Mouse (Mus musculus) mouse embryonic stem cell (cell line): Measurements from ENCODE around the gene Gm20388.

ENCODE experiments used
- in situ Hi-C, 2 experiments: fragments of 300-500 bp; cut with MboI; formaldehyde crosslinking; loops; 1 replicate in 1 of 2; 3 replicates in 1 of 2; pipeline ENCODE4 v1.14.3; 2019 to 2020; ENCODE audit warnings: low sequenced_read_pairs in 2 of 2, low pct_unique_long_range_greater_than_20kb in 1 of 2, mixed read lengths in 1 of 2; ENCODE audit not compliant: unreplicated experiment in 1 of 2

The Gm20388 gene

GRCm38 (mm10) chr8:120641245-120641644, 730.6 kb downstream of the Gm20388 start:
- in situ Hi-C loops: no loop called here

- in situ Hi-C loops: no loop called here
These were observed 731.5 kb downstream of the Gm20388 start for GRCm38 (mm10) chr8:120642031-120642662.

GRCm38 (mm10) chr8:120644663-120645062, 734.0 kb downstream of the Gm20388 start:
- in situ Hi-C loops: no loop called here

GRCm38 (mm10) chr8:120647532-120647931, 736.9 kb downstream of the Gm20388 start, which contains the start of gene 1190005I06Rik:
Gene 1190005I06Rik, minus strand, starts transcription at chr8:120647632.
- in situ Hi-C loops: no loop called here

GRCm38 (mm10) chr8:120656322-120657052, 745.8 kb downstream of the Gm20388 start:
- in situ Hi-C loops: no loop called here

GRCm38 (mm10) chr8:120657415-120657814, 746.8 kb downstream of the Gm20388 start:
- in situ Hi-C loops: no loop called here

- in situ Hi-C loops: no loop called here
These were observed 753.9 kb downstream of the Gm20388 start for GRCm38 (mm10) chr8:120664566-120664965.

- in situ Hi-C loops: no loop called here
These were observed 755.2 kb downstream of the Gm20388 start for GRCm38 (mm10) chr8:120665726-120666455.

GRCm38 (mm10) chr8:120666807-120667470, 756.3 kb downstream of the Gm20388 start:
- in situ Hi-C loops: no loop called here

GRCm38 (mm10) chr8:120667561-120668373, 757.1 kb downstream of the Gm20388 start, which contains the start of the genes Gm27021 and Cox4i1:
Gene Gm27021, minus strand, starts transcription at chr8:120668079.
Gene Cox4i1, plus strand, starts transcription at chr8:120668222.
- in situ Hi-C loops: no loop called here

GRCm38 (mm10) chr8:120668374-120668905, 757.8 kb downstream of the Gm20388 start, which contains the start of gene Emc8:
Gene Emc8, minus strand, starts transcription at chr8:120668573.
- in situ Hi-C loops: no loop called here

GRCm38 (mm10) chr8:120671775-120672174, 761.1 kb downstream of the Gm20388 start:
- in situ Hi-C loops: no loop called here

- in situ Hi-C loops: no loop called here
These were observed 762.1 kb downstream of the Gm20388 start for GRCm38 (mm10) chr8:120672626-120673229.

GRCm38 (mm10) chr8:120673298-120673697, 762.7 kb downstream of the Gm20388 start:
- in situ Hi-C loops: no loop called here

GRCm38 (mm10) chr8:120675718-120676117, 765.1 kb downstream of the Gm20388 start:
- in situ Hi-C loops: no loop called here

- in situ Hi-C loops: no loop called here
These were observed 767.8 kb downstream of the Gm20388 start for GRCm38 (mm10) chr8:120678447-120678846.
